Mouse (Mus musculus): Measurements from ENCODE around the gene Kat8.

Gene Kat8

DNA sequence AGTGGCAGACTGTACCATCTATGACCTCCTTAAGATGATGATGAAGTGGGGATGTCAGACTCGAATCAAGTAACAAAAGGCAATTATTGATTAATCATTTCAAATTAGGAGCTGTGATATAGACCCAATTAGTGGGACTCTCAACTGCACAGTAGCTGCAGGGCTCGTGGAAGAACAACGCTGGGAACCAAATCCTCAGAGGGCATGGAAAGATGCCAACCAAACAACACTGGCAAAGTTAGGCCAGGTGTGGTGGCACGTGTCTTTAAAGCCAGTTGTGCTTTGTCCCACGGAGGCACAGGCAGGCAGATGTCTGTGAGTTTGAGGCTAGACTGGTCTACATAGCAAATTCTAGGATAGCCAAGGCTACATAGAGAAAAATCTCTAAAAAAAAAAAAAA, 18.3 kb downstream of the Kat8 start:
- Histone ChIP-seq H3K27me3 (ENCODE audit: insufficient read depth, low read length) (peaks cover 2% of the 10 kb centered on the region; the same call in 1 of the 2 replicates), H3K4me3 (replicated peaks; ENCODE audit: low read length) (peak overlapping the region; percentile 75; the same call in 1 of the 2 replicates), H3K36me3 (ENCODE audit: insufficient read depth, low read length) (peaks cover 23% of the 10 kb centered on the region), H3K9me3 (ENCODE audit: low read length) (peaks cover 6% of the 10 kb centered on the region; the same call in 1 of the 2 replicates), H3K4me1 (replicated peaks; ENCODE audit: low read depth, low read length) (peaks cover 89% of the 10 kb centered on the region)
- TF ChIP-seq POU5F1 (IDR thresholded peaks at IDR 0.05; ENCODE audit: borderline replicate concordance, low read length) (no peak), CTCF (conservative IDR thresholded peaks at IDR 0.05; ENCODE audit: low read length) (no peak), NANOG (IDR thresholded peaks at IDR 0.05; ENCODE audit: borderline replicate concordance, low read length) (no peak)

DNA sequence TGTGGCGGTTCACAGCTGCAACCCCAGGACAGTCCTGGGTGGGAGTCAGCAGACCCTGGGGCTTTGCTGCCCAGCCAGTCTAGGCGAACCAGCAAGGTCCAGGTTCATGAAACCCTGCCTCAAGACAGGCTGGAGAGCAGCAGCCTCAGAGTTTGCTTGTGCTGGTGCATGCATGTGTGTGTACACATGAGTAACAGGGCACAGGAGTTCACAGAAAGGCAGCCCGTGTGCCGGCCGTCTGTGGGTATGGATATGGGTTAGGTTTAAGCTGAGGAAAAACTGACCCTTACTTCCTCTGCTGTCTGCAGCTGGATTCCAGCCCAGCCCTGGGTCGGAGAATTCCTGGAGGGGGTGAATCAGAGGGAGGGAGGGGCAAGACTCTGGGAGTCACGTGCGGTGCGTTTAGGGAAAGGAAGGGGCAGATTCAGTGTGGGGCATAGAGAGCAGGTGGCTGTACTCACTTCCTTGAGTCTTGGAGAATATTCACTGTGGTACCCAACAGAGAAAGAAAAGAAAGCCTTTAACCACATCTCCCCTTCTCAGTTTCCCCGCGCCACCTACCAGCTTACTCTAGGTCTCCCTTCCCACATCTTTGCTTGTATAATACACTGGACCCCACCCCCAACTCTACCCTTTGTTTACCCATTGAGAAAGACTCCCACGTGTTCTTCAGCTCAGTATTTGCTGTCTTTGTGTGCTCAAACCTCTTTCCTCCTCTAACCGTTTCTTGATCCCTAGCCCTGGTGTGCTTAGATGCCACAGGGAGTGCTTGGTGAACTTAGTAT, 19.2 kb downstream of the Kat8 start:
- Histone ChIP-seq H3K4me1 (replicated peaks; ENCODE audit: low read depth, low read length) (peaks cover 88% of the 10 kb centered on the region), H3K36me3 (ENCODE audit: insufficient read depth, low read length) (peaks cover 14% of the 10 kb centered on the region), H3K9me3 (ENCODE audit: low read length) (peaks cover 6% of the 10 kb centered on the region; the same call in 1 of the 2 replicates), H3K4me3 (replicated peaks; ENCODE audit: low read length) (peak overlapping the region; percentile 94), H3K27me3 (ENCODE audit: insufficient read depth, low read length) (peaks cover 2% of the 10 kb centered on the region; the same call in 1 of the 2 replicates)
- TF ChIP-seq POU5F1 (IDR thresholded peaks at IDR 0.05; ENCODE audit: borderline replicate concordance, low read length) = no peak
- no peak for TF ChIP-seq CTCF (conservative IDR thresholded peaks at IDR 0.05; ENCODE audit: low read length)
- no peak for TF ChIP-seq NANOG (IDR thresholded peaks at IDR 0.05; ENCODE audit: borderline replicate concordance, low read length)

DNA sequence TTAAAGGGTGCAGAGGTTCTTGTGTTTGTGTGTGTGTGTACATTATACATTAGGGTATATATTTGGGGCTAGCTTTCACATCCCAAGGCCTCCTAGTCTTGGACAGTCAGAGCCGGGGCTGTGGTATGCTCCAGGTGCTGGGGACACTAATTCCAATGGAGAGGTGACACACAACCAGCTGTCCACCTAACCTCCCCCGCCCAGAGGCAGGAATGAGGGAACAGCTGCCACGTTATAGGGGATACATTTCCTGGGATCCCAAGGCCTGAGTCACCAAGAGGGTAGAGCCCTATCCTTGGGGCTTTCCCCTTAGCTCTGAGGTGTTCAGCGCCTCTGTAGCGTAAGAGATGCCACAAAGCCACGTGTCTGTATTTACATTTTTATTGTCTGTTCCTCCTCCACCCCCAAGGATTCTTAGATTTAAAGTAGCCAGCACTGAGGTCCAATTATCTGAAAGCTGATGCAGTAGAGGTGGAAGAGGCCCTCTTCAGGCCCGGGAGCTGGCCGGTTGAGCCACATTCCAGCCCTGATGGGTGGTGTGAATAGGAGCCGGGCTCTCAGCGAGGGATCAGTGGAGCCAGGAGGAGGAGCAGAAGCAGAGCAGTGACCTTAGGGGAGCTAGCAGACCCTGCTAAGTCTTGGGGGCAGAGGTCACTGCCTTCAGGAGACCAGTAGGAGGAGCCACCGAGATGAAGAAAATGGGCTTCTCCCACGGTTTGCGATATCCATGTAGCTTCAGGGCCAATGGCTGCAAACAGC, 20.1 kb downstream of the Kat8 start:
- Histone ChIP-seq H3K9me3 (ENCODE audit: low read length) (peaks cover 4% of the 10 kb centered on the region; the same call in 1 of the 2 replicates), H3K36me3 (ENCODE audit: insufficient read depth, low read length) (peaks cover 5% of the 10 kb centered on the region), H3K27me3 (ENCODE audit: insufficient read depth, low read length) (peaks cover 2% of the 10 kb centered on the region; the same call in 1 of the 2 replicates), H3K4me1 (replicated peaks; ENCODE audit: low read depth, low read length) (peaks cover 87% of the 10 kb centered on the region), H3K4me3 (replicated peaks; ENCODE audit: low read length) (peak overlapping the region; percentile 94)
- TF ChIP-seq NANOG (IDR thresholded peaks at IDR 0.05; ENCODE audit: borderline replicate concordance, low read length) (peak; percentile 73), CTCF (conservative IDR thresholded peaks at IDR 0.05; ENCODE audit: low read length) (peak; percentile 26; the same call in 1 of the 2 replicates), POU5F1 (IDR thresholded peaks at IDR 0.05; ENCODE audit: borderline replicate concordance, low read length) (no peak)

DNA sequence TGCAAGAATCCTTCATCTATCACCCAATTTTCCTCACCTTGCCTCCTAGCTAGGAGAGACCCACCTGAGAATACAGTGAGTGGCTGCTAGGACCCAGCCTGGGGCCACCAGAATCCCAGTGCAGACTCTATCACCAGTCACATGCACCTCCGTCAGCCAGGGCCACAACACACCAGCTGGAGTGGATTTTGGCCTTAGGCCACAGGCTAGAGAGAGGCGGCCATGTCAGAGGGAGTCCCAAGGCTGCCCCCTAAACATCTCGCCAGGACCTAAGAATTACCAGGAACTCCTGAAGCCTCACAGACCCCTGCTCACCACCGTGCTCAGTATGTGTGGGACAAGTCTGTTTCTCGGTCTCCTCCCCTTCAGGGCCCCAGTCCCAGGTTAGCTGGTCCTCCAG, 21.8 kb downstream of the Kat8 start:
- no peaks in the 10 kb centered on the region for H3K36me3 ChIP-seq (ENCODE audit: insufficient read depth, low read length)
- H3K4me3 ChIP-seq (replicated peaks; ENCODE audit: low read length) = peak overlapping the region; percentile 94
- H3K27me3 ChIP-seq (ENCODE audit: insufficient read depth, low read length) = peaks cover 2% of the 10 kb centered on the region; the same call in 1 of the 2 replicates
- TF ChIP-seq CTCF (conservative IDR thresholded peaks at IDR 0.05; ENCODE audit: low read length) (no peak), NANOG (IDR thresholded peaks at IDR 0.05; ENCODE audit: borderline replicate concordance, low read length) (no peak), POU5F1 (IDR thresholded peaks at IDR 0.05; ENCODE audit: borderline replicate concordance, low read length) (no peak)
- H3K9me3 ChIP-seq (ENCODE audit: low read length) = no peaks in the 10 kb centered on the region
- H3K4me1 ChIP-seq (replicated peaks; ENCODE audit: low read depth, low read length) = peaks cover 72% of the 10 kb centered on the region

DNA sequence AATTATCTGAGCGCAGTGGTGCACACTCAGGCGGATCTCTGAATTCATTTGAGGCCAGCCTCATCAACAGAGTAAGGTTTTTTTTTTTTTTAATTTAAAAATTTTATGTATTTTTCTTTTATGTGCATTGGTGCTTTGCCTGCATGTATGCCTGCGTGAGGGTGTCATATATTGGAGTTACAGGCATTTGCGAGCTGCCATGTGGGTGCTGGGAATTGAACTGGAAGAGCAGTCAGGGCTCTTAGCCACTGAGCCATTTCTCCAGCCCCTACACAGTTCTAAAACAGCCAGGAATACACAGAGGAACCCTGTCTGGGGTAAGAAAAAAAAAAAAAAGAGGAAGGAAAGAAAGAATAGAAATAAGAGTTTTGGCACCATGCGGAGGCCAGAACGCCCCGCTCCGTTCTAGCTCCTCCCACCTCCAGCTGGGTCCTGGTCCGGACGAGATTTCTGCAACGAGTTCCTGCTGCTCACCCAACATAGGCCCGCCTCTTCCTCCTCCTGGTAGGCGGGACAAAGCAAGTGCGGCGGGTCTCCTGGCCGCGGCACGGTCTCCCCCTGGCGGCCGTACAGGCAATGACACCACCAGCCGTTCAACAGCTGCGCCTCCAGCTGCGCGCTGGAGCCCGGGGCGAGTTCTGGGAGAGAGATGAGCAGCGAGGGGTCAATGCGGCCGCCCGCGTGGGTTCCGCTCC, 22.9 kb downstream of the Kat8 start:
- Histone ChIP-seq H3K27me3 (ENCODE audit: insufficient read depth, low read length) (no peaks in the 10 kb centered on the region), H3K4me1 (replicated peaks; ENCODE audit: low read depth, low read length) (peaks cover 61% of the 10 kb centered on the region), H3K4me3 (replicated peaks; ENCODE audit: low read length) (peak overlapping the region; percentile 94), H3K36me3 (ENCODE audit: insufficient read depth, low read length) (no peaks in the 10 kb centered on the region), H3K9me3 (ENCODE audit: low read length) (no peaks in the 10 kb centered on the region)
- TF ChIP-seq CTCF (conservative IDR thresholded peaks at IDR 0.05; ENCODE audit: low read length) = peak; percentile 65
- no peak for TF ChIP-seq POU5F1 (IDR thresholded peaks at IDR 0.05; ENCODE audit: borderline replicate concordance, low read length)
- no peak for TF ChIP-seq NANOG (IDR thresholded peaks at IDR 0.05; ENCODE audit: borderline replicate concordance, low read length)

DNA sequence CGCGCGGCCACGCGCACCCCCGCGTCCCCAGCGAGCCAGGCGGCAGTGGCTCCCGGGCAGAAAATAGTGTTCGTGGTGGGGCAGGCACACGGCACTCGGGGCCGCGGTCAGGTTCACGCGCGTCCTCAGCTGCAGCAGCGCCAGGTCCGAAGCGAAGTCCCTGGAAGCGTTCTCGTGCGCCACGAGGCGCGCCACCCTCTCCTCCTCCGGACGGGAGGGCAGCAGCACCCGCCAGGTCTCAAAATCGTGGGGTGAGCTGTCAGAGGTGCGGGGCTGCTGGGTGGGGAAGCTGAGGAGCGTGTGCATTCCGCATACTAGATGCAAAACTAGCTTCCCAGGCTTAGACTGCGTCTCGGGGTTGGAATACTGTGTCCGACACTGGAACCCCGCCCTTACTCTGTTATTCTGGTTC, 23.4 kb downstream of the Kat8 start:
- H3K27me3 ChIP-seq (ENCODE audit: insufficient read depth, low read length) = no peaks in the 10 kb centered on the region

DNA sequence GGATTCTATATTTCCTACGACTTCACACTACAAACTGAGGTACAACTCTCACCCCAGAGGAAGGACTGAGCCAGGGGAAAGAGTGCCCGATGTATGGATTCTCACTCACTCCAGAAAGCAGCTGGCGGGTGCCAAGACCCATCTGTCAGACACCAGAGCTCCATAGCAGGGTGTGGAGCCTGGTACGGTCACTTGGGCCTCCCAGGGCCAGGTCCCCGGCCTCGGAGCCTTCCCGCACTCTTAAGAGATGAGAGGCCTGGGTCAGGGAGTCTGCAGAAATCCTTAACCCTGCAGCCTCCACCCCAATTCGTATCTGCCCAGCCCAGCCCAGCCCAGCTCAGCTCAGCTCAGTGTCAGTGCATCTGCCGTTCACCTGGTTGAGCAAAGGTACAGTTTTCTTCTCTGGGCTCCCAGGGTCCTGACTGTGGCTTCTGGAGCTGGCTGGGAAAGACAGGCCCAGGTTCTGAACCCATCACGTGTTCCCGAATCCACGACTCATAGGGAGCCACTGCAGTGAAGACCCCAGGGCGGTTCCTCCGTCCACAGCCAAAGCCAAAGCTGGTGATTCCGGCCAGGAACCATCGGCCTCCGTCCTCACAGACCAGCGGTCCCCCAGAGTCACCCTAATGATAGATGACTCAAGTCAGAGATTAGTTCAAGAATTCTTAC, 24.0 kb downstream of the Kat8 start:
- Histone ChIP-seq H3K4me1 (replicated peaks; ENCODE audit: low read depth, low read length) (peaks cover 49% of the 10 kb centered on the region), H3K27me3 (ENCODE audit: insufficient read depth, low read length) (0 out of 2 replicates have a peak, but pooled peaks cover 3% of the 10 kb centered on the region)
- TF ChIP-seq NANOG (IDR thresholded peaks at IDR 0.05; ENCODE audit: borderline replicate concordance, low read length) (no peak), POU5F1 (IDR thresholded peaks at IDR 0.05; ENCODE audit: borderline replicate concordance, low read length) (no peak), CTCF (conservative IDR thresholded peaks at IDR 0.05; ENCODE audit: low read length) (no peak)

More for the DNA sequence above, 23.4 kb downstream of the Kat8 start:
- Histone ChIP-seq H3K4me1 (replicated peaks; ENCODE audit: low read depth, low read length) (peaks cover 55% of the 10 kb centered on the region), H3K9me3 (ENCODE audit: low read length) (no peaks in the 10 kb centered on the region), H3K36me3 (ENCODE audit: insufficient read depth, low read length) (no peaks in the 10 kb centered on the region), H3K4me3 (replicated peaks; ENCODE audit: low read length) (peak overlapping the region; percentile 94)
- TF ChIP-seq POU5F1 (IDR thresholded peaks at IDR 0.05; ENCODE audit: borderline replicate concordance, low read length) = no peak
- TF ChIP-seq CTCF (conservative IDR thresholded peaks at IDR 0.05; ENCODE audit: low read length) = no peak
- no peak for TF ChIP-seq NANOG (IDR thresholded peaks at IDR 0.05; ENCODE audit: borderline replicate concordance, low read length)

More for the DNA sequence above, 24.0 kb downstream of the Kat8 start:
- no peaks in the 10 kb centered on the region for H3K36me3 ChIP-seq (ENCODE audit: insufficient read depth, low read length)
- H3K4me3 ChIP-seq (replicated peaks; ENCODE audit: low read length) = peak overlapping the region; percentile 94
- no peaks in the 10 kb centered on the region for H3K9me3 ChIP-seq (ENCODE audit: low read length)

All from E14TG2a.4 (cell line).